Mouse (Mus musculus): ENCODE results near the gene Mgat4d. TPM values are rescaled to one million over a fixed set of nuclear protein-coding genes. Genes with fewer than 3 reads are reported as not detected.
"Not testable (repeated sequence)": the region's sequence is repeated elsewhere in the genome, so short reads cannot be mapped to it uniquely, and the experiment has no call there.

Gene Mgat4d
- polyA plus RNA-seq, 1 experiment: not detected

DNA sequence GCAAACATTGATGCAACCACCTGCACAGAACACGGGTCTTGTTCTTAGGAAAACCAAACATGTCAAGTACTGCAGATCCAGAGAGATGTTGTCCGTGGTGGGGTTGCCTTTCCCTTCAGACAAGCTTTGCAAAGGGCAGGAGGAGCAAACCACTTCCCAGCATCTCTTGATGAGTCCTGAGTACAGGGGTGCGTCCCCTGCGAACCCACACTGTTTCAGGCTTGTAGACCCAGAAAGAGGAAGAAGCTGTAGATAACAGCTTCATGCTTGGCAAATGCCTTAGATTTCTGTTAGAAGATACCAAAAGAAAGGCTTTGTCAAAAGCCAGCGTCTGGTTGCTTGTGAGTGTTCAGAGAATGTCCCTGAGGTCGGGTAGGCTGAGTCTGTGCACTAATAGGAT lies 69.7 kb downstream of the Mgat4d start:
- TF ChIP-seq POLR2A (IDR thresholded peaks at IDR 0.05; ENCODE audit: low read depth, low read length): no peak
- TF ChIP-seq CTCF (IDR thresholded peaks at IDR 0.05; ENCODE audit: borderline replicate concordance, insufficient read depth, low read length): no peak
- H3K4me3 ChIP-seq (ENCODE audit: insufficient read depth, low read length): no peak overlapping the region
- H3K4me1 ChIP-seq (ENCODE audit: control insufficient read depth, insufficient read depth, low read length): no peaks in the 10 kb centered on the region
- no peak overlapping the region for H3K27ac ChIP-seq (ENCODE audit: insufficient read depth, low read length)

- Histone ChIP-seq H3K4me3 (ENCODE audit: insufficient read depth, low read length) (no peak overlapping the region), H3K27ac (ENCODE audit: insufficient read depth, low read length) (no peak overlapping the region), H3K4me1 (ENCODE audit: control insufficient read depth, insufficient read depth, low read length) (no peaks in the 10 kb centered on the region)
- TF ChIP-seq POLR2A (IDR thresholded peaks at IDR 0.05; ENCODE audit: low read depth, low read length) (no peak), CTCF (IDR thresholded peaks at IDR 0.05; ENCODE audit: borderline replicate concordance, insufficient read depth, low read length) (no peak)
Measured at GRCm38 (mm10) chr8:83418805-83419516, 70.7 kb downstream of the Mgat4d start.

DNA sequence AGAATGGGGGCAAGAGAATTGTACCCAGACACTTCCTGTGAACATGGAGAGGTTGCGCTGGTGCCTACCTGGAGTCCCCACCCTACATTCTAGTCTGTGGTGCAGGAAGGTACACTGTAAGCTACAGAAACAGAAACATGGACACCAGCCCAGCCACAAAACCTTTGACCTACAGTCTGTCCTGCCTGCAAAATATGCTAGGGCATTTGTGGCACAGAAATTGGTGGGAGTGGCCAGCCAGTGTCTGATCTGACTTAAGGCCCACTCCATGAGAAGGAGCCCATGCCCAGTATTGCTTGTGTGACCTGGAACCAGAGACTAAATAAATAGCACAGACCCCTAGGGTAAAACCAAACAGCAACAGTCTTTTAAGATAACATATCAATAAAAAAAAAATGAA lies 73.1 kb downstream of the Mgat4d start:
- TF ChIP-seq POLR2A (IDR thresholded peaks at IDR 0.05; ENCODE audit: low read depth, low read length): no peak
- no peak for TF ChIP-seq CTCF (IDR thresholded peaks at IDR 0.05; ENCODE audit: borderline replicate concordance, insufficient read depth, low read length)
- Histone ChIP-seq H3K4me1 (ENCODE audit: control insufficient read depth, insufficient read depth, low read length) (no peaks in the 10 kb centered on the region), H3K27ac (ENCODE audit: insufficient read depth, low read length) (no peak overlapping the region), H3K4me3 (ENCODE audit: insufficient read depth, low read length) (no peak overlapping the region)

DNA sequence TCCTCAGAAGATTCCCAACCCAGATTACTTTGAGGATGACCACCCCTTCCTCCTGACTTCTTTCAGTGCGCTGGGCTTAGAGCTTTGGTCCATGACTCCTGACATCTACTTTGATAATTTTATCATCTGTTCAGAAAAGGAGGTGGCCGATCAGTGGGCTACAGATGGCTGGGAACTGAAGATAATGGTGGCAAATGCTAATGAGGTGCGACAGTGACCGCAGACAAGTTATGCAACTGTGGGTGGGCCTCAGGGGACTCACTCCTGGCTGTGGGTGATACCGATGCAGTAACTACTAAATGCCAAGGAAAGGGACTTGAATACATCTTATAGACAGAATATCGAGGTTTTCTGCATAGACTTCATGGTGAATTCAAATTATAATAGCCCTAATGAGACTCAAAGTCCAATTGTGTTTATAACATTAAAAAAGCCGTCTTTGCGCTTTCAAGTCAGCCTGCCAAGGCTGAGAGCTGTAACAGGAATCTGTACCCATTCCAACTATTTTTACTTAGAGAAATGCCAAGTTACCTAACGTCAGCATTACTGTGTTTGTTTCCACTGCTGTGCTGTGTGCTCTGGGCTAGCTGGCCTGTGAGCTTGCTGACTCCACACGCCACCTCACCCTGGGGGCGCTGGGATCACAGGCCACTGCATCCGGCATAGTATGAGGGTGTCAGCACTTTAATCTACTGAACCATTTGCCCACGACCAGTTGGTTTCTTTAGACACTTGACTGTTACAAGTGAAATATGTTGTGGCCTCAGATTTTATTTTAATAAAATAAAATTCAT lies 75.0 kb downstream of the Mgat4d start:
- no peaks in the 10 kb centered on the region for H3K4me1 ChIP-seq (ENCODE audit: control insufficient read depth, insufficient read depth, low read length)

DNA sequence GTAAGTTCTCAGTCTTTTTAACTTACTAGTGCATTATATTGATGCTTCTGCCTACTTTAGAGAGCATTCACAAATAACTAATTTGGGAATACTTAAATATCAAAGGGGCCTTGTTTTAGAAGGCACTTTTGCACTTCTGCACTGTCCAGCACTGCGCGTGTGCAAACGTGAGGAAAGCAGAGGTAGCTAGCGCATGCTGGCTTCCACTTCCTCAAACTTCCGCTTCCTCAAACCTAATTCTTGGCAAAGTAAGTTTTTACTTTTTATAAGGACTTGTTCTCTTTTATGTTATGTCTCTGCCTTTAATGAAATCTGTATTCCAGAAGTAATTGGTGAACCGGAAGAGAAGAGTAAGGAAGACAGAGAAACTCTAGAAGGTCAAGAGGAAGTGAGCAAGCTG lies 76.9 kb downstream of the Mgat4d start:
- TF ChIP-seq POLR2A (IDR thresholded peaks at IDR 0.05; ENCODE audit: low read depth, low read length) (no peak), CTCF (IDR thresholded peaks at IDR 0.05; ENCODE audit: borderline replicate concordance, insufficient read depth, low read length) (no peak)
- Histone ChIP-seq H3K27ac (ENCODE audit: insufficient read depth, low read length) (no peak overlapping the region), H3K4me3 (ENCODE audit: insufficient read depth, low read length) (no peak overlapping the region), H3K4me1 (ENCODE audit: control insufficient read depth, insufficient read depth, low read length) (no peaks in the 10 kb centered on the region)

More for the DNA sequence above, 75.0 kb downstream of the Mgat4d start:
- Histone ChIP-seq H3K4me3 (ENCODE audit: insufficient read depth, low read length) (no peak overlapping the region), H3K27ac (ENCODE audit: insufficient read depth, low read length) (no peak overlapping the region)
- TF ChIP-seq POLR2A (IDR thresholded peaks at IDR 0.05; ENCODE audit: low read depth, low read length) (no peak), CTCF (IDR thresholded peaks at IDR 0.05; ENCODE audit: borderline replicate concordance, insufficient read depth, low read length) (no peak)

DNA sequence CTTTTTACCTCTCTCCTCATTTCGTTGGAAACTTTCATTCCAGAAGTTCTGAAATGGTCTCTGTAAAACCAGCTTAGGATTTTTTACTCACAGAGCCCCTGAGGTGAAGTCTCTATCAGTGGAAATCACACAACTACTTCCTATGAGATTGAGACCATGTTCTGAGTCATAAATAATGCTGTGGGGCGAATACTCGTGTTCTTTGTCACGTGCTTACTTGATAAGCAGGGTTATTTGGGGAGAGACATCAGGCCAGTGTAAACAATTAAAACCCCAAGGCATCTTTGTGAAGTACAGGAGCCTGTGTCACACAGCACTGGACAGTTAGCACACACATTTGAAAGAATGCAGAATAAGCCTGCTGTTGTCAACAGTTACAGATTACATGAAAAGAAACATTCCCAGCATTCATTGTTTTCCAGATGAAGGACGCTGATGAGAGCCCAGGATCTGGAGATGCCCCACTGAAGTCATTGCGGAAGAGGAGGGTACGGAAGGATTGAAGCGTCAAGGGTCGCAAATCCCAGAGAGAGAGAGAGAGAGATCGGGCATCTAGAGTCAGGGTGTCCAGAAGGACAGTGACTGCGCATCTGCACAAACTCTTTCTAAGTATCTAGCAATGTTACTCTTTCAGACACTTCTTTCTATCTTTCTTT lies 78.0 kb downstream of the Mgat4d start:
- Histone ChIP-seq H3K27ac (ENCODE audit: insufficient read depth, low read length) (no peak overlapping the region), H3K4me3 (ENCODE audit: insufficient read depth, low read length) (no peak overlapping the region), H3K4me1 (ENCODE audit: control insufficient read depth, insufficient read depth, low read length) (no peaks in the 10 kb centered on the region)
- TF ChIP-seq POLR2A (IDR thresholded peaks at IDR 0.05; ENCODE audit: low read depth, low read length): no peak

DNA sequence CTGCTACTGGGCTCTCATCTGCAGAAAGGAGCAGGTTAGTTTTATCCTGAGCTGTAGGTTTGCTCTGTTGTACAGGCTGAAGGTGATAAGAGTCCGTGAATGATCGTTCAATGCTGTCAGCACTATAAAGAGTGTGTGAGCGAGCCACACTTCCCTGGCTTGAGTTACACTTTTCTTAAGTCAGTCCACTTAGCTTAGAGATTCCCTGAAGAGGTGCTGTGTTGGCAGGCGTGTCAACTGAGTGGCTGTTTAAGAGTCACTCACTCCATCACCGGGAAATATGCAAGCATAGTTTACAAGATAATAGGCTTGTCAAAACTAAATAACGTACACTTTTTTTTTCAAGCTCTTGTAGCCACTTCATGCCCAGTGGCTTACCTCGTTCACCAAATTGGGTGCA lies 78.7 kb downstream of the Mgat4d start:
- no peak for TF ChIP-seq POLR2A (IDR thresholded peaks at IDR 0.05; ENCODE audit: low read depth, low read length)
- TF ChIP-seq CTCF (IDR thresholded peaks at IDR 0.05; ENCODE audit: borderline replicate concordance, insufficient read depth, low read length): no peak
- Histone ChIP-seq H3K27ac (ENCODE audit: insufficient read depth, low read length) (no peak overlapping the region), H3K4me1 (ENCODE audit: control insufficient read depth, insufficient read depth, low read length) (no peaks in the 10 kb centered on the region), H3K4me3 (ENCODE audit: insufficient read depth, low read length) (no peak overlapping the region)

GRCm38 (mm10) chr8:83428621-83429020 lies 80.3 kb downstream of the Mgat4d start:
- not testable (repeated sequence) for H3K27ac ChIP-seq (ENCODE audit: insufficient read depth, low read length); H3K4me1 ChIP-seq (ENCODE audit: control insufficient read depth, insufficient read depth, low read length); H3K4me3 ChIP-seq (ENCODE audit: insufficient read depth, low read length)

DNA sequence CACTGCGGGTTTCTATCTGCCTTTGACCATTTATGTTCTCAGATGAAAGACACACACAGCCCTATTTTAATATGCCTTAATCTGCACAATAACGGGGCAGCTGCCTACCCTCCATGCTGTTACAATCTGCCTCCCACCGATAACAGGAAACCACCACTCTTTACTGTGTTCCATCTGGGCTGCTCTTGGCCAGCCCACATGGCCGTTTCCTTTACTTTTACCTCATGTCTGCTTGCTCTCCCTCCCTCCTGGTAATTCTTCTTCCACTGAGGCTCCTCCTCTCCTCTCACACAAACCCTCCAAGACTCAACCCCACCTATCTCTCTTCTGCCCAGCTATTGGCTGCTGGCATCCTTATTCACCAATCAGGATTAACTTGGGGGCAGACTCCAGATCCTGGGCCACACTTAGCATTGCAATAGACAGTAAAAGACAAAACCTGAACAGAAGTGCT lies 80.8 kb downstream of the Mgat4d start:
- Histone ChIP-seq H3K4me1 (ENCODE audit: control insufficient read depth, insufficient read depth, low read length) (no peaks in the 10 kb centered on the region), H3K4me3 (ENCODE audit: insufficient read depth, low read length) (no peak overlapping the region), H3K27ac (ENCODE audit: insufficient read depth, low read length) (no peak overlapping the region)
- TF ChIP-seq POLR2A (IDR thresholded peaks at IDR 0.05; ENCODE audit: low read depth, low read length) (no peak), CTCF (IDR thresholded peaks at IDR 0.05; ENCODE audit: borderline replicate concordance, insufficient read depth, low read length) (no peak)

Other genes with a start within 250 kb of the Mgat4d start
- 5.4 and 8.0 TPM in 2 replicates for gene Tbc1d9, start 183.1 kb upstream of the Mgat4d start, polyA plus RNA-seq (2011; ENCODE audit: insufficient read length, low read depth, missing spikeins)
- 0.45 TPM in 1 of 2 replicates, not detected in the other for gene Gm10645, start 182.3 kb upstream of the Mgat4d start, polyA plus RNA-seq (2011; ENCODE audit: insufficient read length, low read depth, missing spikeins)
- gene Ucp1, start 58.1 kb upstream of the Mgat4d start, polyA plus RNA-seq (2011; ENCODE audit: insufficient read length, low read depth, missing spikeins): not detected in 2 replicates
- gene Elmod2, start 16.0 kb upstream of the Mgat4d start, polyA plus RNA-seq (2011; ENCODE audit: insufficient read length, low read depth, missing spikeins): 13.4 and 20.5 TPM in 2 replicates
- gene Clgn, start 41.4 kb downstream of the Mgat4d start, polyA plus RNA-seq (2011; ENCODE audit: insufficient read length, low read depth, missing spikeins): not detected in 2 replicates
- gene Scoc, start 109.9 kb downstream of the Mgat4d start, polyA plus RNA-seq (2011; ENCODE audit: insufficient read length, low read depth, missing spikeins): 136 and 149 TPM in 2 replicates
- not detected in 2 replicates for gene Olfr370, start 187.3 kb downstream of the Mgat4d start, polyA plus RNA-seq (2011; ENCODE audit: insufficient read length, low read depth, missing spikeins)
- 67.4 and 86.9 TPM in 2 replicates for gene Ndufb7, start 218.2 kb downstream of the Mgat4d start, polyA plus RNA-seq (2011; ENCODE audit: insufficient read length, low read depth, missing spikeins)